Mouse (Mus musculus) embryonic facial prominence, embryonic 14.5 days (tissue): Measurements from ENCODE around the gene Gm49661. TPM values are rescaled to one million over a fixed set of nuclear protein-coding genes. Genes with fewer than 3 reads are reported as not detected.

Experiments
- ATAC-seq: fragments of 200-750 bp; cut with Nextera tagmentation; 2 replicates; pipeline ENCODE4 v1.8.0; 2017; ENCODE audit warnings: low read depth, moderate number of reproducible peaks, moderate TSS enrichment
- DNase-seq: peaks from one replicate; pipeline ENCODE4 v3.0.0-alpha.2; 2015; ENCODE audit warnings: low spot score
- H3K27ac ChIP-seq: fragments of 300-500 bp; sonication (generic); replicated peaks from 2 replicates; pipeline ENCODE4 v1.5.1; 2014; ENCODE audit warnings: low read depth, mild to moderate bottlenecking, low read length, moderate library complexity
- H3K27me3 ChIP-seq: fragments of 300-500 bp; sonication (generic); replicated peaks from 2 replicates; pipeline ENCODE4 v1.6.1; 2014; ENCODE audit warnings: low read length; ENCODE audit not compliant: control insufficient read depth, insufficient read depth
- H3K36me3 ChIP-seq: fragments of 300-500 bp; sonication (generic); 2 replicates; pipeline ENCODE4 v1.6.1; 2014; ENCODE audit warnings: low read length, mixed read lengths; ENCODE audit not compliant: control insufficient read depth, insufficient read depth
- H3K4me1 ChIP-seq: fragments of 300-500 bp; sonication (generic); 2 replicates; pipeline ENCODE4 v1.6.1; 2014; ENCODE audit warnings: antibody characterized with exemption, low read length; ENCODE audit not compliant: control insufficient read depth, insufficient read depth
- H3K4me2 ChIP-seq: fragments of 300-500 bp; sonication (generic); 2 replicates; pipeline ENCODE4 v1.6.1; 2014; ENCODE audit warnings: low read depth, mild to moderate bottlenecking, low read length, moderate library complexity, mixed read lengths
- H3K4me3 ChIP-seq: fragments of 300-500 bp; sonication (generic); 2 replicates; pipeline ENCODE4 v1.5.1; 2014; ENCODE audit warnings: low read depth, mild to moderate bottlenecking, low read length
- H3K9ac ChIP-seq: fragments of 300-500 bp; sonication (generic); 2 replicates; pipeline ENCODE4 v1.6.1; 2014; ENCODE audit warnings: low read depth, mild to moderate bottlenecking, low read length, moderate library complexity, mixed read lengths
- H3K9me3 ChIP-seq: fragments of 300-500 bp; sonication (generic); 2 replicates; pipeline ENCODE4 v1.6.1; 2016; ENCODE audit warnings: low read length; ENCODE audit not compliant: control insufficient read depth
- WGBS: fragments of 180-500 bp; shearing (Covaris S2); extraction: QIAGEN DNeasy Blood & Tissue Kit; methylation state at CpG from one replicate; pipeline ENCODE4 v1.1.7; 2014; 5-methylcytosine and 5-hydroxymethylcytosine counted together
- polyA plus RNA-seq: library from polyadenylated mRNA; unstranded; fragments of >200 nt; fragmentation: Nextera tagmentation; extraction: Ambion mirVana; gene quantifications from 2 replicates; pipeline ENCODE4 v1.2.1, GENCODE M21; 2014

Gm49661 gene
- polyA plus RNA-seq, 1 experiment from 2014 or later = not detected

GRCm38 (mm10) chr8:84986379-84986945 is 17.2 kb upstream of the Gm49661 start:
- no peaks in the 10 kb centered on the region for H3K27me3 ChIP-seq
- peaks cover 27% of the 10 kb centered on the region for H3K4me1 ChIP-seq
- peak overlapping the region; percentile 69; the same call in 1 of the 2 replicates for H3K9ac ChIP-seq
- DNase-seq (no peak), ATAC-seq (no peak)
- H3K4me3 ChIP-seq = peak overlapping the region; percentile 55
- H3K4me2 ChIP-seq = peak overlapping the region; percentile 98
- no peaks in the 10 kb centered on the region for H3K36me3 ChIP-seq
- WGBS = 25% methylated on average over 8 of the region's 8 CpGs
- H3K9me3 ChIP-seq = no peaks in the 10 kb centered on the region
- peak overlapping the region; percentile 69; the same call in 1 of the 2 replicates for H3K27ac ChIP-seq

- H3K9ac ChIP-seq = peak overlapping the region; percentile 69
- H3K27me3 ChIP-seq = no peaks in the 10 kb centered on the region; the same call in 1 of the 2 replicates
- ATAC-seq = peak; percentile 20
- under 1% methylated on average over 37 of the region's 53 CpGs for WGBS
- peak overlapping the region; percentile 55 for H3K4me3 ChIP-seq
- peaks cover 28% of the 10 kb centered on the region for H3K4me1 ChIP-seq
- H3K27ac ChIP-seq = peak overlapping the region; percentile 69
- peak; percentile 94 for DNase-seq
- H3K36me3 ChIP-seq = no peaks in the 10 kb centered on the region
- H3K4me2 ChIP-seq = peak overlapping the region; percentile 98
- no peaks in the 10 kb centered on the region for H3K9me3 ChIP-seq
These were observed 16.6 kb upstream of the Gm49661 start for GRCm38 (mm10) chr8:84985684-84986378.

GRCm38 (mm10) chr8:84985049-84985683 is 15.9 kb upstream of the Gm49661 start:
- ATAC-seq (no peak), DNase-seq (no peak)
- Histone ChIP-seq H3K4me3 (peak overlapping the region; percentile 55), H3K36me3 (no peaks in the 10 kb centered on the region), H3K4me2 (peak overlapping the region; percentile 98), H3K4me1 (peaks cover 31% of the 10 kb centered on the region), H3K27me3 (no peaks in the 10 kb centered on the region; the same call in 1 of the 2 replicates), H3K9me3 (no peaks in the 10 kb centered on the region), H3K9ac (peak overlapping the region; percentile 69), H3K27ac (peak overlapping the region; percentile 69)
- 2% methylated on average over 23 of the region's 23 CpGs for WGBS

GRCm38 (mm10) chr8:84984294-84985048 is 15.2 kb upstream of the Gm49661 start:
- H3K4me2 ChIP-seq = peak overlapping the region; percentile 98
- H3K36me3 ChIP-seq = no peaks in the 10 kb centered on the region
- H3K9me3 ChIP-seq = no peaks in the 10 kb centered on the region
- no peaks in the 10 kb centered on the region; the same call in 1 of the 2 replicates for H3K27me3 ChIP-seq
- WGBS = 5% methylated on average over 15 of the region's 16 CpGs
- ATAC-seq (no peak), DNase-seq (no peak)
- peaks cover 37% of the 10 kb centered on the region for H3K4me1 ChIP-seq
- H3K4me3 ChIP-seq = peak overlapping the region; percentile 55; the same call in 1 of the 2 replicates
- H3K27ac ChIP-seq = peak overlapping the region; percentile 69
- peak overlapping the region; percentile 45; the same call in 1 of the 2 replicates for H3K9ac ChIP-seq

GRCm38 (mm10) chr8:84982499-84983011 is 13.3 kb upstream of the Gm49661 start:
- Histone ChIP-seq H3K9ac (0 out of 2 replicates have a peak overlapping the region, but pooled peaks have one; percentile 5), H3K4me3 (no peak overlapping the region), H3K27ac (peak overlapping the region; percentile 58), H3K9me3 (no peaks in the 10 kb centered on the region), H3K4me2 (no peak overlapping the region), H3K27me3 (peaks cover 9% of the 10 kb centered on the region), H3K36me3 (no peaks in the 10 kb centered on the region), H3K4me1 (peaks cover 43% of the 10 kb centered on the region)
- 52% methylated on average over 3 of the region's 3 CpGs for WGBS
- DNase-seq (no peak), ATAC-seq (no peak)

GRCm38 (mm10) chr8:84981644-84982498 is 12.6 kb upstream of the Gm49661 start:
- Histone ChIP-seq H3K36me3 (no peaks in the 10 kb centered on the region), H3K4me2 (no peak overlapping the region; the same call in 1 of the 2 replicates), H3K4me3 (no peak overlapping the region), H3K9ac (0 out of 2 replicates have a peak overlapping the region, but pooled peaks have one; percentile 5), H3K4me1 (peaks cover 47% of the 10 kb centered on the region), H3K9me3 (no peaks in the 10 kb centered on the region), H3K27ac (peak overlapping the region; percentile 61), H3K27me3 (peaks cover 15% of the 10 kb centered on the region)
- ATAC-seq (peak; percentile 24; the same call in 1 of the 2 replicates), DNase-seq (no peak)
- WGBS = 66% methylated on average over 15 of the region's 15 CpGs

- WGBS = 28% methylated on average over 11 of the region's 11 CpGs
- Histone ChIP-seq H3K36me3 (no peaks in the 10 kb centered on the region), H3K27me3 (peaks cover 16% of the 10 kb centered on the region), H3K9ac (no peak overlapping the region), H3K27ac (peak overlapping the region; percentile 61), H3K4me2 (peak overlapping the region; percentile 97), H3K9me3 (no peaks in the 10 kb centered on the region), H3K4me1 (peaks cover 54% of the 10 kb centered on the region), H3K4me3 (peak overlapping the region; percentile 34)
- ATAC-seq (no peak), DNase-seq (peak; percentile 78)
These were observed 11.6 kb upstream of the Gm49661 start for GRCm38 (mm10) chr8:84980622-84981358.
